ENCODE assay signal across 8 mouse cellular contexts in the genomic region with DNA sequence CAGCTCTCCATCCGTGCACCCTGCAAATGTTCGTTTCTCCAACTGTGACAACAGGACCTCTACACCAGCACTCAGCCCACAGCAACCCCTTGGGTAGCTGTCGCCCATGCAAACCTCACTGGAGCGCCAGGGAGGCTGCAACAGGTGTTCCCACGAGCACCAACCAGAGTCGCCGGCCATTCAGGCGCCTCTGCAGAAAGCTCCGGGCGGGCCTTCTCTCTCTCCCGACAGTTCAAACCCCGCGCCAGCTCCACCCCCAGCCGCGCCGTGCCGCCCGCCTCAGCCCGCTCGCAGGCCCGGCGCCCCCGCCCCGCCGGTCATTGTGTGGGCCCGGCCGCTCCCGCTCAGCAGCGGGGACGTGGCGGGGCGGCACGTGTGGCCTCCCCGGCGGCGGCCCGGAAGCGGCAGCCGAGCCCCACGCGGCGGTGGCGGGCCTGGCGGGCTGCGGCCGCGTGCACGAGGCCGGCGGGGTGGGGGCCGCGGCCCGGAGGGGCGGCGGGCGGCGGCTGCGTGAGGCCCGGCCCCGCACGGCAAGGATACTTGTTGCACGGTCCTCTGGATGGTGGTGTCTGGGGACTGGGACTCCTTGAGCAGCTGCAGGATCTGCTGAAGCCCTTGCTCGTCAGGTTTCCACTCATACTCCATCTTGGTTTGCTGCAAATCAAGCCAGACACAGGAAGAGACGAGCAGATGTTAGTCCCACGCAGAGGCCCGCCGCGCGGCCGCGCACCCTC. TPM values are rescaled to one million over a fixed set of nuclear protein-coding genes. Genes with fewer than 3 reads are reported as not detected.
DNase-seq lines count a peak whose midpoint lies in the region; ATAC-seq and TF ChIP-seq lines count a peak whose summit lies in the region.

No protein-coding gene starts in this region.

- H3K4me3 ChIP-seq in G1E (ENCODE audit: low read depth, low read length), result peak overlapping the region; percentile 79
- H3K4me3 ChIP-seq in forebrain, embryonic 14.5 days (ENCODE audit: low read depth, low read length), result peak overlapping the region; percentile 69

- H3K36me3 ChIP-seq in G1E (replicated peaks), result peaks cover 40% of the 10 kb centered on the region
- peaks cover 30% of the 10 kb centered on the region for H3K36me3 ChIP-seq in forebrain, embryonic 14.5 days (ENCODE audit: control insufficient read depth, insufficient read depth, low read length)

- peak overlapping the region; percentile 84 for H3K9ac ChIP-seq in forebrain, embryonic 14.5 days (ENCODE audit: low read length)

- H3K27me3 ChIP-seq in G1E (ENCODE audit: insufficient read depth, low read length), result no peaks in the 10 kb centered on the region
- no peaks in the 10 kb centered on the region for H3K27me3 ChIP-seq in forebrain, embryonic 14.5 days (replicated peaks; ENCODE audit: control insufficient read depth, insufficient read depth, low read length)

- no peak for TF ChIP-seq CTCF in G1E (IDR thresholded peaks at IDR 0.05; ENCODE audit: low read depth, low read length)

- intact Hi-C loops in heart, postnatal 14 days (cut with DNase I), result loop anchor here (2.0 kb wide), 1 partner anchor 34 kb away; no protein-coding TSS in a partner anchor

- peaks cover 48% of the 10 kb centered on the region for H3K4me1 ChIP-seq in G1E (ENCODE audit: insufficient read depth, low read depth, low read length)
- peaks cover 17% of the 10 kb centered on the region for H3K4me1 ChIP-seq in forebrain, embryonic 14.5 days (ENCODE audit: control insufficient read depth, insufficient read depth, low read length)

- 2% methylated on average over 50 of the region's 71 CpGs for WGBS in forebrain, embryonic 14.5 days

- peak overlapping the region; percentile 89 for H3K27ac ChIP-seq in forebrain, embryonic 14.5 days (ENCODE audit: low read depth, low read length)

- no peaks in the 10 kb centered on the region for H3K9me3 ChIP-seq in G1E (replicated peaks)
- no peaks in the 10 kb centered on the region for H3K9me3 ChIP-seq in forebrain, embryonic 14.5 days (replicated peaks; ENCODE audit: control insufficient read depth, low read length)

- peak; percentile 48 for DNase-seq in G1E (ENCODE audit: low spot score)
- peak; percentile 56 for DNase-seq in forebrain, embryonic 14.5 days (ENCODE audit: low spot score)
- DNase-seq in heart, postnatal 14 days, result peak; percentile 68 to 76
- peak; percentile 31 for DNase-seq in layer of hippocampus, adult 9-11 months
- peak; percentile 70 for DNase-seq in lung, postnatal 10 days
- peak; percentile 26 for DNase-seq in ovary, postnatal 10 days (ENCODE audit: low spot score)
- DNase-seq in thymus, postnatal 10 days (ENCODE audit: low spot score in 2 of 2), result peak; percentile 56

- ATAC-seq in G1E (ENCODE audit: extremely low read depth, insufficient number of reproducible peaks, low FRiP score, poor library complexity, severe bottlenecking), result 0 out of 2 replicates have a peak, but pooled peaks have one; percentile 32
- peak; percentile 49 for ATAC-seq in cerebellum, adult (ENCODE audit: insufficient number of reproducible peaks, low FRiP score, low TSS enrichment)
- peak; percentile 70 for ATAC-seq in forebrain, embryonic 14.5 days

- H3K4me2 ChIP-seq in forebrain, embryonic 14.5 days (ENCODE audit: low read length), result peak overlapping the region; percentile 80

RNA-seq across cellular contexts. Expression of gene Tnpo1, which starts 35.9 kb away (rescaled TPM):
- total RNA-seq in G1E (2014; fragmentation: Nextera tagmentation) (147 and 158 TPM in 2 replicates), G1E (2017) (103 and 112 TPM in 2 replicates)
- polyA plus RNA-seq in G1E (2012), result 10.4 and 13.1 TPM in 2 replicates
- 59.2 and 75.4 TPM in 2 replicates for polyA plus RNA-seq in forebrain, embryonic 14.5 days (2014; fragmentation: Nextera tagmentation; extraction: Ambion mirVana)
- total RNA-seq in heart, postnatal 14 days (2021), result 10 to 100 TPM; 74.0 to 80.5 TPM

Comparison
In these comparisons a context has a peak if more than half of its experiments do, and no peak if none do; other contexts are left out.
1. Peak in every context shown above with its lines: DNase-seq, ATAC-seq, H3K4me3 ChIP-seq and H3K27ac ChIP-seq.